Comparison of ENCODE assay signal across 8 mouse cellular contexts in the genomic region with DNA sequence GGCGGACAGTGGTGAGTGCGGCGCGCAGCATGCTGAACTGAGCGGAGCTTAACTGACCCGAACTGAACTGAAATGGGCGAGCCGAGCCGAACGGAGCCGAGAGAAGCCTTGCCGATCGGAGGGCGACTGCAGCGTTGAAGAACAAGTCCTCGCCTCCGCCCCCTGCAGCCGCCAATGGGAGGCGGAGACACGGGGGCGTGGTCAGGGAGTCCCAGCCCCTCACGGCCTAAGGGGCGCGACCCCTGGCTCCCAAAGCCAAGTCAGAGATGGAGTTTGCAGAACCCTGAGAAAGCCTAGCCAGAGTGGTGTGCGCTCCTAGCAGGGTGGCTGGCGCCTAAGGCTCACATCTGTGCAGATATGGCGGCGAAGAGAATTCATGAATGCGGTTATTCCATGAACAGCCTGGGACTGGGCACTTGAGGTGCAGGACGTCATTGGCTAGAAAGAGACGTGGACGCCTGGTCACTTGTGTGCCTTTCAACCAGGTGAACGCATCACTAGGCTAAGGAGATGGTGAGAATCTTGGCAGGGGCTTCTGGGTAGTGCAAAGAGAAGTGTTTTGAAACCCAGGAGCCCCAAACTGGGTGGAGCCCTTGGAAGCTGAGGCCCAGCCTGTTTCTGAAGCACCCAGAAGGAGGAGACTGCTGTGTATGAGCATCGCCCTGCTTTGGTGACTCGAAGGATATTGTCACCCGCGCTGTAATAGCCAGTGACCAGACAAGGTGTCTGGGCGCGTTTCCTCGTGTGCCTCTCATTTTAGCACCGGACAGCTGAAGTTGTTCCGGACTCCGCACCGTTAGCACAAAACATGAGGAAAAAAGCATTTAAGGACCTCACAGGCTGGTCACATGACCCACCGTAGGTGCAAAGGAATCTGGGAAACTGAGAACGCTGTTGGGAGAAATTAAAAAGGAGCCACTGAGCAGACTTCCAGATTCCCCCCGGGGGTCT. TPM values are rescaled to one million over a fixed set of nuclear protein-coding genes. Genes with fewer than 3 reads are reported as not detected.
A peak's percentile ranks its signal among the peaks of the same experiment; 100 is the strongest.
DNase-seq lines count a peak whose midpoint lies in the region; ATAC-seq and TF ChIP-seq lines count a peak whose summit lies in the region.

TSS of gene Aldh2 (minus strand) at position 374 of the 951 bp plus-strand sequence.

- CTCF ChIA-PET in Patski (lab: Charles Lee), result interaction anchor here (0.9 to 2.3 kb wide), 8 partner anchors 9 to 116 kb away, joined by 3 to 9 read pairs (median 4); no protein-coding TSS in a partner anchor

- no peaks in the 10 kb centered on the region for H3K9me3 ChIP-seq in hindbrain, embryonic 14.5 days (ENCODE audit: control insufficient read depth, low read length)

- POLR2A ChIA-PET in Patski (lab: Charles Lee), result interaction anchor here (1.4 to 1.5 kb wide), 2 partner anchors 9 to 48 kb away, joined by 3 to 5 read pairs; partner anchors contain the start of genes Adam1a and Gm42878

- no peak for TF ChIP-seq CTCF in Patski (IDR thresholded peaks at IDR 0.05)

- no peaks in the 10 kb centered on the region for H3K36me3 ChIP-seq in hindbrain, embryonic 14.5 days (replicated peaks; ENCODE audit: control insufficient read depth, insufficient read depth)

- peak within 1 kb of the TSS; percentile 96 for H3K4me2 ChIP-seq in hindbrain, embryonic 14.5 days (replicated peaks)

- no peaks in the 10 kb centered on the region for H3K27me3 ChIP-seq in Patski
- H3K27me3 ChIP-seq in hindbrain, embryonic 14.5 days (ENCODE audit: control insufficient read depth, insufficient read depth, low read length), result no peaks in the 10 kb centered on the region

- peaks cover 14% of the 10 kb centered on the region for H3K4me1 ChIP-seq in hindbrain, embryonic 14.5 days (replicated peaks; ENCODE audit: control insufficient read depth, insufficient read depth, low read length)

- ATAC-seq in Patski, result peak; percentile 77
- peak; percentile 88 for ATAC-seq in hindbrain, embryonic 14.5 days (ENCODE audit: low FRiP score)

- DNase-seq in Patski (ENCODE audit: low read depth, low spot score), result peak; percentile 46
- DNase-seq in cerebellum, postnatal 14 days, result peak; percentile 70 to 71
- peak; percentile 42 to 62 for DNase-seq in frontal cortex, postnatal 25 days (ENCODE audit: low spot score in 2 of 2)
- peak; percentile 78 for DNase-seq in hindbrain, embryonic 14.5 days (ENCODE audit: low spot score)
- peak; percentile 69 to 73 for DNase-seq in layer of hippocampus, postnatal 36 days
- DNase-seq in lung, postnatal 36 days, result peak; percentile 95
- DNase-seq in retina, postnatal 1 day, result peak; percentile 89
- DNase-seq in urinary bladder, adult 18-20 months (ENCODE audit: low spot score in 2 of 2), result peak; percentile 69 to 87

- peak within 1 kb of the TSS; percentile 70 for H3K27ac ChIP-seq in hindbrain, embryonic 14.5 days

- whole genome bisulfite sequencing in hindbrain, embryonic 14.5 days, result 2% methylated on average over 47 of the region's 47 CpGs

- H3K4me3 ChIP-seq in hindbrain, embryonic 14.5 days (replicated peaks; ENCODE audit: low read length), result peak within 1 kb of the TSS; percentile 65

- H3K9ac ChIP-seq in hindbrain, embryonic 14.5 days, result peak within 1 kb of the TSS; percentile 79

- in situ Hi-C loops in Patski (cut with MboI; ENCODE audit: low pct_unique_long_range_greater_than_20kb), result no loop called here

RNA-seq across cellular contexts. Expression of gene Aldh2, which starts in this region (rescaled TPM):
- 470 TPM for polyA plus RNA-seq in Patski (2021)
- 54.5 and 58.7 TPM in 2 replicates for polyA plus RNA-seq in hindbrain, embryonic 14.5 days (2014; fragmentation: Nextera tagmentation; extraction: Ambion mirVana)
- 100 to 1,000 TPM; 111 to 121 TPM for total RNA-seq in layer of hippocampus, postnatal 36 days (2021)

Comparison
In these comparisons a context has a peak if more than half of its experiments do, and no peak if none do; other contexts are left out.
1. Peak in every context shown above with its lines: DNase-seq, ATAC-seq, H3K4me3 ChIP-seq and H3K27ac ChIP-seq.